Mouse (Mus musculus) spleen, adult 18-20 months (tissue): ENCODE data around the gene Hfm1.
A peak's percentile ranks its signal among the peaks of the same experiment; 100 is the strongest.

Experiments used
- DNase-seq, 2 experiments: peaks; one replicate each; pipeline ENCODE4 v3.0.0; 2022; ENCODE audit warnings: mixed read lengths in 2 of 2

Gene Hfm1

GRCm38 (mm10) chr5:106833025-106833424, 93.1 kb downstream of the Hfm1 start:
- DNase-seq, result no peak

GRCm38 (mm10) chr5:106831401-106831800, 94.7 kb downstream of the Hfm1 start:
- no peak for DNase-seq

GRCm38 (mm10) chr5:106830775-106831174, 95.3 kb downstream of the Hfm1 start:
- no peak for DNase-seq

GRCm38 (mm10) chr5:106826740-106827139, 99.4 kb downstream of the Hfm1 start:
- no peak for DNase-seq

- no peak for DNase-seq
Observed at GRCm38 (mm10) chr5:106826044-106826443, 100.1 kb downstream of the Hfm1 start.

GRCm38 (mm10) chr5:106825301-106825853, 100.7 kb downstream of the Hfm1 start:
- peak in 1 of 2 experiments; percentile 20 for DNase-seq

- DNase-seq, result no peak
Observed at GRCm38 (mm10) chr5:106824716-106825115, 101.4 kb downstream of the Hfm1 start.

GRCm38 (mm10) chr5:106819630-106820029, 106.5 kb downstream of the Hfm1 start:
- no peak for DNase-seq

GRCm38 (mm10) chr5:106815923-106816654, 110.0 kb downstream of the Hfm1 start:
- no peak for DNase-seq

- no peak for DNase-seq
Observed at GRCm38 (mm10) chr5:106814611-106815010, 111.5 kb downstream of the Hfm1 start.

GRCm38 (mm10) chr5:106803094-106803493, 123.0 kb downstream of the Hfm1 start:
- peak; percentile 42 to 65 for DNase-seq

- peak; percentile 61 to 81 for DNase-seq
Observed at GRCm38 (mm10) chr5:106801886-106802798, 124.0 kb downstream of the Hfm1 start.

- no peak for DNase-seq
Observed at GRCm38 (mm10) chr5:106801215-106801863, 124.8 kb downstream of the Hfm1 start.

GRCm38 (mm10) chr5:106797896-106798295, 128.2 kb downstream of the Hfm1 start:
- DNase-seq, result no peak

GRCm38 (mm10) chr5:106791241-106791572, 134.9 kb downstream of the Hfm1 start:
- DNase-seq, result no peak

- DNase-seq, result no peak
Observed at GRCm38 (mm10) chr5:106790496-106791240, 135.5 kb downstream of the Hfm1 start.
